19 mouse cellular contexts compared by ENCODE assay signal in genomic region chr11:94445300-94445699, GRCm38 (mm10). TPM values are rescaled to one million over a fixed set of nuclear protein-coding genes. Genes with fewer than 3 reads are reported as not detected.
DNase-seq lines count a peak whose midpoint lies in the region; ATAC-seq and TF ChIP-seq lines count a peak whose summit lies in the region.
"Had no signal": no experiment of that assay in that cellular context is flagged by ENCODE, and none has a peak within 500 bp of the region (broad histone marks: within the 10 kb centered on the region; RNA-seq: fewer than 3 reads in every experiment).

No protein-coding gene starts in this region.

- no peak for TF ChIP-seq CTCF in midbrain, postnatal 0 days (IDR thresholded peaks at IDR 0.05)
- no peak for TF ChIP-seq CTCF in hindbrain, postnatal 0 days (IDR thresholded peaks at IDR 0.05; ENCODE audit: low read depth)
- no peak for TF ChIP-seq CTCF in forebrain, postnatal 0 days (IDR thresholded peaks at IDR 0.05; ENCODE audit: low read depth)

- 33% methylated on average over 4 of the region's 4 CpGs for WGBS in midbrain, embryonic 13.5 days
- 39% methylated on average over 4 of the region's 4 CpGs for WGBS in midbrain, postnatal 0 days
- WGBS in hindbrain, postnatal 0 days: 37% methylated on average over 4 of the region's 4 CpGs
- WGBS in forebrain, postnatal 0 days: 56% methylated on average over 4 of the region's 4 CpGs

- H3K4me2 ChIP-seq in midbrain, embryonic 13.5 days (replicated peaks): no peak overlapping the region
- H3K4me2 ChIP-seq in midbrain, postnatal 0 days (ENCODE audit: low read depth, low read length, poor library complexity, severe bottlenecking): no peak overlapping the region
- H3K4me2 ChIP-seq in hindbrain, postnatal 0 days (ENCODE audit: low read depth, low read length): no peak overlapping the region
- no peak overlapping the region for H3K4me2 ChIP-seq in forebrain, postnatal 0 days (ENCODE audit: low read depth)
- H3K4me2 ChIP-seq: liver, embryonic 13.5 days had no signal

- H3K27me3 ChIP-seq in midbrain, embryonic 13.5 days: no peaks in the 10 kb centered on the region
- H3K27me3 ChIP-seq in midbrain, postnatal 0 days (ENCODE audit: insufficient read depth, low read length): no peaks in the 10 kb centered on the region
- no peaks in the 10 kb centered on the region for H3K27me3 ChIP-seq in hindbrain, postnatal 0 days (ENCODE audit: insufficient read depth, low read length)
- no peaks in the 10 kb centered on the region for H3K27me3 ChIP-seq in forebrain, postnatal 0 days (ENCODE audit: insufficient read depth, low read length)

- no peak for DNase-seq in midbrain, postnatal 0 days (ENCODE audit: low spot score)
- DNase-seq in hindbrain, postnatal 0 days (ENCODE audit: low spot score): no peak
- peak; percentile 71 for DNase-seq in kidney, adult 9 months
- DNase-seq in kidney, postnatal 4 days: peak; percentile 32 to 60
- no peak for DNase-seq in forebrain, postnatal 0 days
- DNase-seq: adrenal gland, postnatal 25 days; embryo, embryonic 11 days; heart, adult 18-20 months; layer of hippocampus, postnatal 36 days; left cerebral cortex, postnatal 4 days; liver, embryonic 13.5 days; right cerebral cortex, postnatal 25 days; thymus, postnatal 4 days had no signal

- peaks cover 21% of the 10 kb centered on the region for H3K36me3 ChIP-seq in midbrain, embryonic 13.5 days
- H3K36me3 ChIP-seq in midbrain, postnatal 0 days (ENCODE audit: insufficient read depth, low read length): peaks cover 4% of the 10 kb centered on the region; the same call in 1 of the 2 replicates
- H3K36me3 ChIP-seq in hindbrain, postnatal 0 days (ENCODE audit: insufficient read depth, low read length): no peaks in the 10 kb centered on the region; the same call in 1 of the 2 replicates
- no peaks in the 10 kb centered on the region; the same call in 1 of the 2 replicates for H3K36me3 ChIP-seq in forebrain, postnatal 0 days (ENCODE audit: insufficient read depth)
- H3K36me3 ChIP-seq: liver, embryonic 13.5 days had no signal

- H3K4me3 ChIP-seq in midbrain, embryonic 13.5 days (replicated peaks): no peak overlapping the region
- no peak overlapping the region for H3K4me3 ChIP-seq in midbrain, postnatal 0 days (ENCODE audit: low read depth, low read length)
- no peak overlapping the region for H3K4me3 ChIP-seq in hindbrain, postnatal 0 days (ENCODE audit: low read length)
- no peak overlapping the region for H3K4me3 ChIP-seq in forebrain, postnatal 0 days (ENCODE audit: low read depth, low read length)
- H3K4me3 ChIP-seq: liver, embryonic 13.5 days had no signal

- no peak for ATAC-seq in midbrain, embryonic 13.5 days
- ATAC-seq in midbrain, postnatal 0 days (ENCODE audit: low FRiP score): no peak
- no peak for ATAC-seq in hindbrain, postnatal 0 days
- ATAC-seq in forebrain, postnatal 0 days: no peak
- ATAC-seq in CD4-positive, CD25-positive, alpha-beta regulatory T cell, adult 4 months: no peak
- ATAC-seq: forebrain, embryonic 16.5 days; inflammation-experienced regulatory T-cells, adult 6 months had no signal

- H3K9me3 ChIP-seq in midbrain, embryonic 13.5 days: no peaks in the 10 kb centered on the region
- H3K9me3 ChIP-seq in midbrain, postnatal 0 days (ENCODE audit: low read length): no peaks in the 10 kb centered on the region
- H3K9me3 ChIP-seq in hindbrain, postnatal 0 days (ENCODE audit: low read length): no peaks in the 10 kb centered on the region
- H3K9me3 ChIP-seq in forebrain, postnatal 0 days (ENCODE audit: low read length): no peaks in the 10 kb centered on the region
- H3K9me3 ChIP-seq: liver, embryonic 13.5 days had no signal

- H3K27ac ChIP-seq in midbrain, embryonic 13.5 days: 0 out of 2 replicates have a peak overlapping the region, but pooled peaks have one; percentile 19
- H3K27ac ChIP-seq in midbrain, postnatal 0 days (ENCODE audit: low read depth, low read length): no peak overlapping the region
- 0 out of 2 replicates have a peak overlapping the region, but pooled peaks have one; percentile 26 for H3K27ac ChIP-seq in hindbrain, postnatal 0 days
- H3K27ac ChIP-seq in forebrain, postnatal 0 days (ENCODE audit: low read depth, low read length): no peak overlapping the region
- H3K27ac ChIP-seq: liver, embryonic 13.5 days had no signal

- no peak overlapping the region for H3K9ac ChIP-seq in midbrain, embryonic 13.5 days (replicated peaks)
- H3K9ac ChIP-seq in midbrain, postnatal 0 days (replicated peaks; ENCODE audit: low read length, poor library complexity, severe bottlenecking): no peak overlapping the region
- no peak overlapping the region for H3K9ac ChIP-seq in hindbrain, postnatal 0 days (replicated peaks; ENCODE audit: low read length)
- H3K9ac ChIP-seq in forebrain, postnatal 0 days: no peak overlapping the region
- H3K9ac ChIP-seq: liver, embryonic 13.5 days had no signal

- peaks cover 85% of the 10 kb centered on the region for H3K4me1 ChIP-seq in midbrain, embryonic 13.5 days (replicated peaks)
- peaks cover 15% of the 10 kb centered on the region; the same call in 1 of the 2 replicates for H3K4me1 ChIP-seq in midbrain, postnatal 0 days (ENCODE audit: insufficient read depth, low read length)
- peaks cover 29% of the 10 kb centered on the region; the same call in 1 of the 2 replicates for H3K4me1 ChIP-seq in hindbrain, postnatal 0 days (ENCODE audit: insufficient read depth, low read length)
- H3K4me1 ChIP-seq in forebrain, postnatal 0 days (ENCODE audit: insufficient read depth): no peaks in the 10 kb centered on the region; the same call in 1 of the 2 replicates

RNA-seq across cellular contexts. Expression of gene Cacna1g, which starts 28.7 kb away (rescaled TPM):
- polyA plus RNA-seq in midbrain, embryonic 13.5 days (2015; fragmentation: Nextera tagmentation; extraction: Ambion mirVana): 10.5 and 12.4 TPM in 2 replicates
- total RNA-seq in midbrain, postnatal 0 days (2014; rRNA removed): 94.6 and 131 TPM in 2 replicates
- 13.0 and 13.2 TPM in 2 replicates for polyA plus RNA-seq in midbrain, postnatal 0 days (2015; fragmentation: Nextera tagmentation; extraction: Ambion mirVana)
- total RNA-seq in hindbrain, postnatal 0 days (2014; rRNA removed): 87.7 and 90.3 TPM in 2 replicates
- polyA plus RNA-seq in hindbrain, postnatal 0 days (2015; fragmentation: Nextera tagmentation; extraction: Ambion mirVana): 10.0 and 10.4 TPM in 2 replicates
- total RNA-seq in forebrain, postnatal 0 days (2014; rRNA removed): 47.1 and 62.9 TPM in 2 replicates
- polyA plus RNA-seq in forebrain, postnatal 0 days (2015; fragmentation: Nextera tagmentation; extraction: Ambion mirVana): 5.3 and 5.8 TPM in 2 replicates
- not detected for polyA plus RNA-seq in CD4-positive, CD25-positive, alpha-beta regulatory T cell, adult 4 months (2017; shearing (Covaris generic))
- total RNA-seq: megakaryocyte progenitor cell, adult 5-6 weeks had no signal
- polyA plus RNA-seq: inflammation-experienced regulatory T-cells, adult 6 months had no signal

RNA-seq across cellular contexts. Expression of gene Spata20, which starts 40.7 kb away (rescaled TPM):
- polyA plus RNA-seq in midbrain, embryonic 13.5 days (2015; fragmentation: Nextera tagmentation; extraction: Ambion mirVana): 0.10 TPM in 1 of 2 replicates, not detected in the other
- total RNA-seq in midbrain, postnatal 0 days (2014; rRNA removed): 0.93 and 6.5 TPM in 2 replicates
- 1.2 and 1.3 TPM in 2 replicates for polyA plus RNA-seq in midbrain, postnatal 0 days (2015; fragmentation: Nextera tagmentation; extraction: Ambion mirVana)
- total RNA-seq in hindbrain, postnatal 0 days (2014; rRNA removed): 1.5 and 11.8 TPM in 2 replicates
- polyA plus RNA-seq in hindbrain, postnatal 0 days (2015; fragmentation: Nextera tagmentation; extraction: Ambion mirVana): 1.0 and 1.6 TPM in 2 replicates
- total RNA-seq in forebrain, postnatal 0 days (2014; rRNA removed): 0.92 and 3.1 TPM in 2 replicates
- 0.99 and 2.3 TPM in 2 replicates for polyA plus RNA-seq in forebrain, postnatal 0 days (2015; fragmentation: Nextera tagmentation; extraction: Ambion mirVana)
- not detected for polyA plus RNA-seq in CD4-positive, CD25-positive, alpha-beta regulatory T cell, adult 4 months (2017; shearing (Covaris generic))
- total RNA-seq: adrenal gland, postnatal 25 days; gastrocnemius, adult 8-10 months; megakaryocyte progenitor cell, adult 5-6 weeks had no signal
- polyA plus RNA-seq: inflammation-experienced regulatory T-cells, adult 6 months; liver, embryonic 13.5 days had no signal

RNA-seq across cellular contexts. Expression of gene Abcc3, which starts 52.5 kb away (rescaled TPM):
- 0.46 and 0.90 TPM in 2 replicates for polyA plus RNA-seq in midbrain, embryonic 13.5 days (2015; fragmentation: Nextera tagmentation; extraction: Ambion mirVana)
- 1.7 and 3.6 TPM in 2 replicates for total RNA-seq in midbrain, postnatal 0 days (2014; rRNA removed)
- 0.72 and 0.99 TPM in 2 replicates for polyA plus RNA-seq in midbrain, postnatal 0 days (2015; fragmentation: Nextera tagmentation; extraction: Ambion mirVana)
- 4.5 and 4.7 TPM in 2 replicates for total RNA-seq in hindbrain, postnatal 0 days (2014; rRNA removed)
- polyA plus RNA-seq in hindbrain, postnatal 0 days (2015; fragmentation: Nextera tagmentation; extraction: Ambion mirVana): 1.0 and 1.8 TPM in 2 replicates
- 1.1 and 1.6 TPM in 2 replicates for total RNA-seq in forebrain, postnatal 0 days (2014; rRNA removed)
- 0.97 and 0.98 TPM in 2 replicates for polyA plus RNA-seq in forebrain, postnatal 0 days (2015; fragmentation: Nextera tagmentation; extraction: Ambion mirVana)
- 1 to 10 TPM in 1 of 2 experiments, under 1 TPM in 1; 0.67 to 2.8 TPM for polyA plus RNA-seq in CD4-positive, CD25-positive, alpha-beta regulatory T cell, adult 4 months (2017; shearing (Covaris generic))

RNA-seq across cellular contexts. Expression of gene Epn3, which starts 54.5 kb away (rescaled TPM):
- polyA plus RNA-seq in midbrain, embryonic 13.5 days (2015; fragmentation: Nextera tagmentation; extraction: Ambion mirVana): 0.19 and 0.46 TPM in 2 replicates
- 1.1 and 5.0 TPM in 2 replicates for total RNA-seq in midbrain, postnatal 0 days (2014; rRNA removed)
- 0.92 and 1.4 TPM in 2 replicates for polyA plus RNA-seq in midbrain, postnatal 0 days (2015; fragmentation: Nextera tagmentation; extraction: Ambion mirVana)
- total RNA-seq in hindbrain, postnatal 0 days (2014; rRNA removed): 2.7 and 6.2 TPM in 2 replicates
- polyA plus RNA-seq in hindbrain, postnatal 0 days (2015; fragmentation: Nextera tagmentation; extraction: Ambion mirVana): 3.6 and 3.7 TPM in 2 replicates
- total RNA-seq in forebrain, postnatal 0 days (2014; rRNA removed): 2.0 and 2.5 TPM in 2 replicates
- 0.96 and 1.4 TPM in 2 replicates for polyA plus RNA-seq in forebrain, postnatal 0 days (2015; fragmentation: Nextera tagmentation; extraction: Ambion mirVana)
- not detected for polyA plus RNA-seq in CD4-positive, CD25-positive, alpha-beta regulatory T cell, adult 4 months (2017; shearing (Covaris generic))
- total RNA-seq: megakaryocyte progenitor cell, adult 5-6 weeks had no signal
- polyA plus RNA-seq: inflammation-experienced regulatory T-cells, adult 6 months had no signal

Comparison
In these comparisons a context has a peak if more than half of its experiments do, and no peak if none do; other contexts are left out.
1. H3K27ac ChIP-seq: peak in midbrain, embryonic 13.5 days (single experiment) and hindbrain, postnatal 0 days (single experiment); none in midbrain, postnatal 0 days (single experiment) and forebrain, postnatal 0 days (single experiment).
2. DNase-seq: peak in kidney, adult 9 months (single experiment) and kidney, postnatal 4 days (2 of 2); none in midbrain, postnatal 0 days (single experiment), hindbrain, postnatal 0 days (single experiment) and forebrain, postnatal 0 days (single experiment).